Mouse (Mus musculus): ENCODE measurements around the gene Vgll4.

The Vgll4 gene

GRCm38 (mm10) chr6:114969213-114970120, at the start of gene Vgll4:
Vgll4 (minus strand) TSS chr6:114969994.
- peak; percentile 61 to 67 for DNase-seq

GRCm38 (mm10) chr6:115015461-115015860, 45.7 kb upstream of the Vgll4 start:
- no peak for DNase-seq

GRCm38 (mm10) chr6:115013574-115013973, 43.8 kb upstream of the Vgll4 start:
- DNase-seq = no peak

- no peak for DNase-seq
Measured at GRCm38 (mm10) chr6:115011792-115012191, 42.0 kb upstream of the Vgll4 start.

- no peak for DNase-seq
Measured at GRCm38 (mm10) chr6:115010815-115011214, 41.0 kb upstream of the Vgll4 start.

GRCm38 (mm10) chr6:115010304-115010703, 40.5 kb upstream of the Vgll4 start:
- DNase-seq = no peak

- peak; percentile 81 to 82 for DNase-seq
Measured at GRCm38 (mm10) chr6:115007728-115008127, 37.9 kb upstream of the Vgll4 start.

GRCm38 (mm10) chr6:115006948-115007347, 37.2 kb upstream of the Vgll4 start:
- DNase-seq = no peak

GRCm38 (mm10) chr6:115006065-115006464, 36.3 kb upstream of the Vgll4 start:
- no peak for DNase-seq

- peak; percentile 72 to 76 for DNase-seq
Measured at GRCm38 (mm10) chr6:115005351-115005890, 35.6 kb upstream of the Vgll4 start.

GRCm38 (mm10) chr6:115004636-115005035, 34.8 kb upstream of the Vgll4 start:
- peak; percentile 52 to 56 for DNase-seq

- DNase-seq = no peak
Measured at GRCm38 (mm10) chr6:114998374-114999031, 28.7 kb upstream of the Vgll4 start.

GRCm38 (mm10) chr6:114997471-114997870, 27.7 kb upstream of the Vgll4 start:
- no peak for DNase-seq

GRCm38 (mm10) chr6:114996910-114997309, 27.1 kb upstream of the Vgll4 start:
- no peak for DNase-seq

- no peak for DNase-seq
Measured at GRCm38 (mm10) chr6:114994079-114994478, 24.3 kb upstream of the Vgll4 start.

GRCm38 (mm10) chr6:114993659-114994058, 23.9 kb upstream of the Vgll4 start:
- DNase-seq = no peak

GRCm38 (mm10) chr6:114991909-114992308, 22.1 kb upstream of the Vgll4 start:
- DNase-seq = no peak

- DNase-seq = no peak
Measured at GRCm38 (mm10) chr6:114988619-114988980, 18.8 kb upstream of the Vgll4 start.

- no peak for DNase-seq
Measured at GRCm38 (mm10) chr6:114987966-114988618, 18.3 kb upstream of the Vgll4 start.

- DNase-seq = no peak
Measured at GRCm38 (mm10) chr6:114982671-114983070, 12.9 kb upstream of the Vgll4 start.

GRCm38 (mm10) chr6:114979715-114980114, 9.9 kb upstream of the Vgll4 start:
- DNase-seq = no peak

GRCm38 (mm10) chr6:114976915-114977419, 7.2 kb upstream of the Vgll4 start:
- no peak for DNase-seq

GRCm38 (mm10) chr6:114974331-114974730, 4.5 kb upstream of the Vgll4 start:
- no peak for DNase-seq
